Mouse (Mus musculus) megakaryocyte progenitor cell, adult 5-6 weeks (primary cell): Measurements from ENCODE around the gene Trak1. TPM values are rescaled to one million over a fixed set of nuclear protein-coding genes. Genes with fewer than 3 reads are reported as not detected.

Experiments used
- total RNA-seq, 2 experiments: library from RNA; stranded (forward) in 1 of 2; stranded (reverse) in 1 of 2; fragments of 157-497, 149-512 nt in 1 of 2; fragments of 200-1000 nt in 1 of 2; gene quantifications; 2 replicates each; pipeline versions ENCODE4 v1.2.3 to v1.2.4; 2015 to 2017

Trak1 gene
- total RNA-seq, 2 experiments from 2014 or later: 24.0 to 30.2 TPM

Other genes with a start within 250 kb of the Trak1 start
- gene Ulk4, start 20.3 kb upstream of the Trak1 start, total RNA-seq (2015): 0.25 and 0.68 TPM in 2 replicates
- 2.8 and 4.7 TPM in 2 replicates for gene Ulk4, start 20.3 kb upstream of the Trak1 start, total RNA-seq (2017)
- gene Cck, start 198.2 kb downstream of the Trak1 start, total RNA-seq (2015): not detected in 2 replicates
- not detected in 2 replicates for gene Cck, start 198.2 kb downstream of the Trak1 start, total RNA-seq (2017)